Mouse (Mus musculus): ENCODE results near the gene Wdr63.

Gene Wdr63

GRCm38 (mm10) chr3:146107921-146108571 is at the start of gene Wdr63:
TSS of gene Wdr63 (minus strand) at chr3:146108130.
- peak; percentile 80 for DNase-seq (ENCODE audit: low spot score)

- no peak for DNase-seq (ENCODE audit: low spot score)
These were observed 48.9 kb upstream of the Wdr63 start for GRCm38 (mm10) chr3:146156811-146157210.

- DNase-seq (ENCODE audit: low spot score), result no peak
These were observed 48.0 kb upstream of the Wdr63 start for GRCm38 (mm10) chr3:146155628-146156576.

- no peak for DNase-seq (ENCODE audit: low spot score)
These were observed 46.1 kb upstream of the Wdr63 start for GRCm38 (mm10) chr3:146153862-146154611.

- no peak for DNase-seq (ENCODE audit: low spot score)
These were observed 45.0 kb upstream of the Wdr63 start for GRCm38 (mm10) chr3:146152913-146153312.

GRCm38 (mm10) chr3:146152348-146152747 is 44.4 kb upstream of the Wdr63 start:
- no peak for DNase-seq (ENCODE audit: low spot score)

GRCm38 (mm10) chr3:146151755-146152154 is 43.8 kb upstream of the Wdr63 start:
- DNase-seq (ENCODE audit: low spot score), result no peak

- DNase-seq (ENCODE audit: low spot score), result no peak
These were observed 43.4 kb upstream of the Wdr63 start for GRCm38 (mm10) chr3:146151328-146151727.

GRCm38 (mm10) chr3:146150560-146150959 is 42.6 kb upstream of the Wdr63 start:
- peak; percentile 21 for DNase-seq (ENCODE audit: low spot score)

GRCm38 (mm10) chr3:146150058-146150400 is 42.1 kb upstream of the Wdr63 start:
- peak; percentile 41 for DNase-seq (ENCODE audit: low spot score)

GRCm38 (mm10) chr3:146149156-146150057 is 41.5 kb upstream of the Wdr63 start, which contains the start of gene Mcoln2:
TSS of gene Mcoln2 (plus strand) at chr3:146149833.
- DNase-seq (ENCODE audit: low spot score), result no peak

- no peak for DNase-seq (ENCODE audit: low spot score)
These were observed 38.2 kb upstream of the Wdr63 start for GRCm38 (mm10) chr3:146146131-146146530.

GRCm38 (mm10) chr3:146145501-146145900 is 37.6 kb upstream of the Wdr63 start:
- DNase-seq (ENCODE audit: low spot score), result no peak

GRCm38 (mm10) chr3:146142523-146142922 is 34.6 kb upstream of the Wdr63 start:
- DNase-seq (ENCODE audit: low spot score), result no peak

GRCm38 (mm10) chr3:146140276-146140675 is 32.3 kb upstream of the Wdr63 start:
- DNase-seq (ENCODE audit: low spot score), result no peak

- no peak for DNase-seq (ENCODE audit: low spot score)
These were observed 28.5 kb upstream of the Wdr63 start for GRCm38 (mm10) chr3:146136422-146136821.

GRCm38 (mm10) chr3:146135417-146135816 is 27.5 kb upstream of the Wdr63 start:
- DNase-seq (ENCODE audit: low spot score), result no peak

- no peak for DNase-seq (ENCODE audit: low spot score)
These were observed 26.9 kb upstream of the Wdr63 start for GRCm38 (mm10) chr3:146134834-146135233.

GRCm38 (mm10) chr3:146127205-146127604 is 19.3 kb upstream of the Wdr63 start:
- no peak for DNase-seq (ENCODE audit: low spot score)

- no peak for DNase-seq (ENCODE audit: low spot score)
These were observed 15.5 kb upstream of the Wdr63 start for GRCm38 (mm10) chr3:146123464-146123825.

GRCm38 (mm10) chr3:146122807-146123463 is 15.0 kb upstream of the Wdr63 start:
- DNase-seq (ENCODE audit: low spot score), result no peak

Measured in lung, postnatal 25 days (tissue).